Mouse (Mus musculus): ENCODE measurements around the gene Galns. TPM values are rescaled to one million over a fixed set of nuclear protein-coding genes. Genes with fewer than 3 reads are reported as not detected.
A peak's percentile ranks its signal among the peaks of the same experiment; 100 is the strongest.

The Galns gene
- polyA plus RNA-seq, 1 experiment from 2014 or later: 6.7 TPM

DNA sequence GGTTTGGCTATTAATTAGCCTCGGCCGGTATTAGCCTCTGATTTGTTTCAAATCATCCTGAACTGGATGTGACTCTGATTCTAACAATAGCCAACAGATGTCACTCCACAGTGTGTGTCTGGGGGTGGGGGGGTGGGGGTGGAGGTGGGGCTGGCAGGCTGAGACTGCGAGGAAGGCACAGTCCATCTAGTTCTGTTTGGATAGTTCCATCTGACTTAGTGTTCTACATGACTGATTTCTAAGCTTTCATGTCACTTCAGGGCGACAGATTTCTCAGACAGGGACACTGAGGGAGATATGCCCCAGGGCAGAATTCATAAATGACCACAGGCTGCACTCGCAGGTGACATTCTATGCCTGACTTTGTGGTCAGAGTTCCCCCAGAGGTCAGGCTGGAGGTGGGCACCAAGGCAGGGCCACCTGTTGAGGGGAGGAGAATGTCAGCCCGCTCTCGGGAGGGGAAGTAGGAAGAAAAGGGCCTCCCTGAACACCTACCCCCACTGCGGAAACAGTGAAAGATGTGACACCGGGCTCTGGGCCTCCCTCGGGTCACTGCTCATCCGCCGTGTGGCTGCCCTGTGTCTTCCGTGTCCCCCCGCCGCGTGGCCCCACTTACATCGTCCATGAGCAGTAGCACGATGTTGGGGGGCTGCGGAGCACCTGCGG lies 518 bp downstream of the Galns start:
- Histone ChIP-seq H3K4me3 (replicated peaks) (peak overlapping the region; percentile 62), H3K4me1 (peaks cover 22% of the 10 kb centered on the region), H3K9me3 (replicated peaks) (no peaks in the 10 kb centered on the region), H3K27me3 (replicated peaks) (no peaks in the 10 kb centered on the region), H3K9ac (replicated peaks) (peak overlapping the region; percentile 71), H3K4me2 (peak overlapping the region; percentile 83), H3K36me3 (peaks cover 6% of the 10 kb centered on the region; the same call in 1 of the 2 replicates), H3K27ac (replicated peaks) (peak overlapping the region; percentile 69)
- ATAC-seq (ENCODE audit: low FRiP score): peak; percentile 2
- 2% methylated on average over 20 of the region's 20 CpGs for WGBS

DNA sequence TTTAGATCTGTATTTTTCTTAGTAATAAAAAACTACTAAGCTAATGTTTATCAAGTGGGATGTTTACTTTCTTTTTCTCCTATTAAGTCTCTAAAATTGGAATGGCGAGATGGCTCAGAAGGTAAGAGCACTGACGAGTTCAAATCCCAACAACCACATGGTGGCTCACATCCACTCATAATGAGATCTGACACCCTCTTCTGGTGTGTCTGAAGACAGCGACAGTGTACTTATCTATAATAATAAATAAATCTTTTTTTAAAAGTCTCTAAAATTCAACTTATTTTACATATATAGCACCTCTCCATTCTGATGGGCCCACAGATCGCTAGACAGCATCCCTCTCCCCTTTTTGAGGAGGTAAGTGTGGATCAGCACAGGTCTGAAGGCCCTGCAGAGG lies 1.1 kb downstream of the Galns start:
- Histone ChIP-seq H3K4me1 (peaks cover 22% of the 10 kb centered on the region), H3K36me3 (peaks cover 4% of the 10 kb centered on the region; the same call in 1 of the 2 replicates), H3K27me3 (replicated peaks) (no peaks in the 10 kb centered on the region), H3K9me3 (replicated peaks) (no peaks in the 10 kb centered on the region), H3K4me3 (replicated peaks) (0 out of 2 replicates have a peak overlapping the region, but pooled peaks have one; percentile 62), H3K9ac (replicated peaks) (no peak overlapping the region), H3K4me2 (peak overlapping the region; percentile 83), H3K27ac (replicated peaks) (no peak overlapping the region)
- no peak for ATAC-seq (ENCODE audit: low FRiP score)
- WGBS: 61% methylated on average over 4 of the region's 4 CpGs

DNA sequence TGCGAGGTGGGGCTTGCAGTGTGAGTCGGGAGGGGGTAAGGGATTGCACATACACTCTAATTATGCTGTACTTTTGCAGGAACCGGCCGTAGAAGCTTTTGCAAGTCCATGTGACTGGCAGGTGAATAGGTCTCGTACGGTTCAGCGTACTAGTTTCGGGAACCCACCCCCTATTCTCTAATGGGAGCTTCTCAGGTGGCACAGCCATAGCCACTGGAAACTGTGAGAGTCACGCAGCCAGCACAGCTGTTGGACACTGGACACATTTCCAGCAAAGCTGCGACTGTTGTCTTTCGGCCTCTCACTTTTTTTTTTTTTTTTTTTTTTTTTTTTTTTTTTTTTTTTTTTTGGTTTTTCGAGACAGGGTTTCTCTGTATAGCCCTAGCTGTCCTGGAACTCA lies 4.5 kb downstream of the Galns start:
- H3K4me2 ChIP-seq: no peak overlapping the region
- peaks cover 8% of the 10 kb centered on the region for H3K4me1 ChIP-seq
- no peaks in the 10 kb centered on the region for H3K36me3 ChIP-seq
- H3K9me3 ChIP-seq (replicated peaks): no peaks in the 10 kb centered on the region
- no peak for ATAC-seq (ENCODE audit: low FRiP score)
- H3K27ac ChIP-seq (replicated peaks): no peak overlapping the region
- H3K4me3 ChIP-seq (replicated peaks): no peak overlapping the region
- H3K9ac ChIP-seq (replicated peaks): no peak overlapping the region
- WGBS: 91% methylated on average over 11 of the region's 12 CpGs
- no peaks in the 10 kb centered on the region for H3K27me3 ChIP-seq (replicated peaks)

DNA sequence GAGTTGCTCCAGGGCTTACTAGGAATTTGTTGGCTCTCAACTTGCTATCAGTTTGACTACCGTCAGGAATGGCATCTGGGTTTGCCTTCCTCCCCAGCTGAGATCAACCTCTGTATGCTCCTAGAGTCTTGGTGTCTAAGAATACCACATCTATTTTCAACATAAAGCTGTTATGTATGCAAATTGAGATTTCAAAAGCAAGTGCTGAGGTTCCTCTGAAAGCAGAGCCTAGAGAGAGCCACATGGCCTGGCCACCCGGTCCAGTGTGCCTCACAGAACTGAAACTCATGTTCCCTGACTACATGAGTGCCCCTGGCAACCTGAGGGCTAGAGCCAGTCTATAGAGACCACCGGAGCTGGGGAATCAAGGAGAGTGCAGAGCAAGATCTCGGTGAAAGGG lies 5.9 kb downstream of the Galns start:
- Histone ChIP-seq H3K9me3 (replicated peaks) (no peaks in the 10 kb centered on the region), H3K27me3 (replicated peaks) (no peaks in the 10 kb centered on the region), H3K36me3 (no peaks in the 10 kb centered on the region), H3K9ac (replicated peaks) (no peak overlapping the region), H3K4me1 (0 out of 2 replicates have a peak, but pooled peaks cover 1% of the 10 kb centered on the region), H3K4me2 (no peak overlapping the region), H3K27ac (replicated peaks) (no peak overlapping the region), H3K4me3 (replicated peaks) (no peak overlapping the region)
- 84% methylated on average over 4 of the region's 4 CpGs for WGBS
- no peak for ATAC-seq (ENCODE audit: low FRiP score)

DNA sequence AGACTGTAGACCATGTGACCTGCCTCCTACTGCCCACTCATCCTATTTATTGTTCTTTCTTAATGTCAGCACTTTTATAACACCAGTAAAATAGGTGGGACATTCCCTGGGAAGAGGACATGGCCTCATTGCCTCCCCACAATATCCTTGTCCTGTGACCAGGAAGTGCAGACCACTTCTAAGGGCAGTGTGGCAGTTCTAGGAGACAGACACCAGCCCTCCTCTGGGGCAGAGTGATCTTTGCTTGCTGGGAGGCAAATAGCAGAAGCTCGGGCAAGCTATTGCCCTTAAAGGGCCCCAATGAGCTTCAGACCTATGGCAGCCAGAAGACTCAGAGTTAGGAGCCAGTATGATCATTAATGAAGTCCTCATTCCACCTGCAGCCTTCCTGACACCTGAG lies 6.6 kb downstream of the Galns start:
- Histone ChIP-seq H3K9ac (replicated peaks) (no peak overlapping the region), H3K4me2 (no peak overlapping the region), H3K27ac (replicated peaks) (no peak overlapping the region), H3K4me3 (replicated peaks) (no peak overlapping the region), H3K27me3 (replicated peaks) (no peaks in the 10 kb centered on the region), H3K4me1 (no peaks in the 10 kb centered on the region), H3K36me3 (no peaks in the 10 kb centered on the region), H3K9me3 (replicated peaks) (no peaks in the 10 kb centered on the region)
- no peak for ATAC-seq (ENCODE audit: low FRiP score)
- WGBS: 20% methylated on average over 1 of the region's 1 CpGs

DNA sequence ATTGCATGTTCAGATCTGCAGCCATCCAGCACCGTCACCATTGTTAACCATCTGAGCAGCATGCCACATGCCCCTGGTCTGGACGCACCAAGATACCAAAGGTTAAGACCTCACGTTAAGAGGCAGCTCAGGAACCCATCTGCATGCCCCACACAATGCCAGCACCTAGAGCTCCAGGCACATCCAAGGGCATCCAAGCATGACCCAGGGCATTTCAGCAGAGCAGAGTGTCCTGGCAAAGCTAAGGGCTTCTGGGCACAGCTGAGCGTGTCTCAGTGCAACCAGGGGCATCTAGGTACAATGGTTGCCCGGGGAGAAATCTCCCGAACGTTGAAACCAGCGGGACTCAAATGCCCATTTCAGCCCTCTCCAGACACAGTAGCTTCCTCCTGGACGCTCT lies 10.6 kb downstream of the Galns start:
- no peak for ATAC-seq (ENCODE audit: low FRiP score)
- Histone ChIP-seq H3K36me3 (no peaks in the 10 kb centered on the region), H3K27me3 (replicated peaks) (no peaks in the 10 kb centered on the region), H3K4me2 (no peak overlapping the region), H3K9ac (replicated peaks) (no peak overlapping the region), H3K9me3 (replicated peaks) (no peaks in the 10 kb centered on the region), H3K4me1 (no peaks in the 10 kb centered on the region), H3K4me3 (replicated peaks) (no peak overlapping the region), H3K27ac (replicated peaks) (no peak overlapping the region)
- WGBS: 85% methylated on average over 9 of the region's 9 CpGs

DNA sequence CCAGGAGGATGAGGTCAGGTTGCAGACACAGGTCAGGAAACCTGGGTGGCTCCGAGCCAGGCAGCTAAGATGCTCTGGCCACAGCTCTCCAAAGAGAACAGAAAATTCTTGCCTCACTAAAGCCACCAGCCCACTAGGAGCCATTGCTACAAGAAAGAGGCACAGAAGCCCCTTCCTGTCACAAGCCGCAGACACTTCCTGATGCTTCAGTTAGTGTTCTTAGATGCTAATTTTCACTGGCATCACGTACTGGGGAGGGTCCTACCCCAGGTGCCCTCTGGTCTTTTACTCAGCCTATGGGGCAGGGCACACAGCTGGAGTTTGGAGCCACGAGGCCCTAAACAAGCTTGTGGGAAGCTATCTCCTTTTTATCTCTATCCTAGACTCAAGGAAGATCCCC lies 15.2 kb downstream of the Galns start:
- H3K9me3 ChIP-seq (replicated peaks): no peaks in the 10 kb centered on the region
- H3K36me3 ChIP-seq: no peaks in the 10 kb centered on the region
- H3K9ac ChIP-seq (replicated peaks): no peak overlapping the region
- H3K27ac ChIP-seq (replicated peaks): no peak overlapping the region
- no peak overlapping the region for H3K4me3 ChIP-seq (replicated peaks)
- peaks cover 9% of the 10 kb centered on the region; the same call in 1 of the 2 replicates for H3K4me1 ChIP-seq
- WGBS: 59% methylated on average over 4 of the region's 4 CpGs
- no peak overlapping the region for H3K4me2 ChIP-seq
- no peak for ATAC-seq (ENCODE audit: low FRiP score)
- no peaks in the 10 kb centered on the region for H3K27me3 ChIP-seq (replicated peaks)

DNA sequence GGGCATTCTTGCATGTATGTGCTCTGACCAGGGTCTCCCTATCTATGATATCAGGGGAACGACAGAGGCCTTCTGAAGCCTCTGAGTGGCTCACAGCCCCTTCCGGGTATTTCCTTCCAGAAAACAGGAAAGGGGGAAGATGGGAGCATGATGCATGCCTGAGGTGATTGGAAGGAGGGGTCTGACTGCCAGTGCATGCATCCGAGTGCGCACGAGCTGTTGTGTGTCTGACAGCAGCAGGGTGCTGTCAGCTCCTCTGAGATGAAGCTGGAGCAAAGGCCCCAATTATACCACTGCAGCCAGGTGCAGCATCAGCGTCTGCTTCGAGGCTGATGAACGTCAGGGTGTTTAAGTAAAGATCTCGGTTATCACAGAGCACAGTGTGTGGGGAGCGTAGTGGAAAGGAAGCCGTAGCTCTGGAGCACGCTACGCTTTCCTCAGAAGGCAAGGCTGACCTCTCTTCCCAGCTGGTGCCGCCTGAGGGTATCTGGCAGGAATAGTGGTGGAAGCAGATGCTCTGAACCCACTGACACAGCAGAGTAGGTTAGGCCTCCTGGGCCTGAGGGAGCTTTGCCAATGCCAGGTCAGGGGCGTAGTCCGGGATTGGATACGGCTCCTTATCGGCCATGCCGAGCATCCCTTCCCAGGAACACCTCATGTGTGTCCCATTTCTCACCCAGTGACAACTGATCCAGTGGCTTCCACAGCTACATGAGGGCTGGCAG lies 17.3 kb downstream of the Galns start:
- Histone ChIP-seq H3K4me2 (no peak overlapping the region), H3K36me3 (no peaks in the 10 kb centered on the region), H3K4me1 (peaks cover 9% of the 10 kb centered on the region; the same call in 1 of the 2 replicates), H3K27ac (replicated peaks) (no peak overlapping the region), H3K4me3 (replicated peaks) (no peak overlapping the region), H3K9ac (replicated peaks) (0 out of 2 replicates have a peak overlapping the region, but pooled peaks have one; percentile 2), H3K9me3 (replicated peaks) (no peaks in the 10 kb centered on the region), H3K27me3 (replicated peaks) (no peaks in the 10 kb centered on the region)
- WGBS: 61% methylated on average over 19 of the region's 19 CpGs
- no peak for ATAC-seq (ENCODE audit: low FRiP score)

DNA sequence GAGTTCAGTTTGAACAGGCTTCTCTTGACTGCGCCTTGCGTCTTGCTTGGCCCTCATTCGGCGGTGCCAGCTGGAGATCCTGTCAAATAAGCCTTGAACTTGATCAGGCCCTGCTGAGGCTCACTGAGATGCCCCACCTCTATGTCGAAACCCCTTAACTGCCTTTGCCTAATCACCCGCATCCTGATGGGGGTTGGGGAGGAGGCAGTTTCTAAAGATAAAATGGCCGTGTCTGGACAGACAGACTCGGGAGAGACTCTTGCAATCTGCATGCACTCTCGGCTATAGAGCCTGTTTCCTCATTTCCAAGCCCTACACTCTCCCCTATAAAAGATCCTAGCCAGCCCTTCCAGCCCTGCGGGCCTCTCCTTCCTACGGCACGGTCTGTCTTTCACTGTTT lies 18.0 kb downstream of the Galns start:
- Histone ChIP-seq H3K27me3 (replicated peaks) (no peaks in the 10 kb centered on the region), H3K36me3 (no peaks in the 10 kb centered on the region), H3K4me1 (peaks cover 9% of the 10 kb centered on the region; the same call in 1 of the 2 replicates), H3K9me3 (replicated peaks) (no peaks in the 10 kb centered on the region), H3K9ac (replicated peaks) (no peak overlapping the region), H3K27ac (replicated peaks) (no peak overlapping the region), H3K4me3 (replicated peaks) (no peak overlapping the region), H3K4me2 (no peak overlapping the region)
- ATAC-seq (ENCODE audit: low FRiP score): no peak
- 53% methylated on average over 12 of the region's 12 CpGs for WGBS

DNA sequence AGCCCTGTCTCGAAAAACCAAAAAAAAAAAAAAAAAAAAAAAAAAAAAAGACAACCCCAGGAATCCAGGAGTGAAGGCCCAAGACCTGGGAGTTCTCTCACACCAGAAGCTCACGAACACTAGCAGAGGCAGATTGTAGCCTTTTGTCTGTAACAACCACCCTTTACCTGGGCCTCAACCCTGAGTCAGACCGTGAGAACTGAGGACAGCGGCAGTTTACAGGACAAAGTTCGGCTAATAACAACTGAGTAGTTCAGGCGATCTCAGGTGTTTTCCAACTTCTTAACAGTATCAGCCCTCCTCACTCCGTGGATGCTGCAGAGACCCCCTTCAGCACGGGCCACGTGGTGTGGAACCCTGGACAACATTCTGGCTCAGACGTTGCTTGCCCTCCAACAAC lies 24.5 kb downstream of the Galns start:
- H3K27me3 ChIP-seq (replicated peaks): 0 out of 2 replicates have a peak, but pooled peaks cover 2% of the 10 kb centered on the region
- no peak overlapping the region for H3K27ac ChIP-seq (replicated peaks)
- no peak overlapping the region for H3K4me3 ChIP-seq (replicated peaks)
- peaks cover 10% of the 10 kb centered on the region; the same call in 1 of the 2 replicates for H3K4me1 ChIP-seq
- H3K9ac ChIP-seq (replicated peaks): no peak overlapping the region
- no peaks in the 10 kb centered on the region for H3K9me3 ChIP-seq (replicated peaks)
- 82% methylated on average over 10 of the region's 10 CpGs for WGBS
- no peak for ATAC-seq (ENCODE audit: low FRiP score)
- H3K4me2 ChIP-seq: no peak overlapping the region
- no peaks in the 10 kb centered on the region for H3K36me3 ChIP-seq

DNA sequence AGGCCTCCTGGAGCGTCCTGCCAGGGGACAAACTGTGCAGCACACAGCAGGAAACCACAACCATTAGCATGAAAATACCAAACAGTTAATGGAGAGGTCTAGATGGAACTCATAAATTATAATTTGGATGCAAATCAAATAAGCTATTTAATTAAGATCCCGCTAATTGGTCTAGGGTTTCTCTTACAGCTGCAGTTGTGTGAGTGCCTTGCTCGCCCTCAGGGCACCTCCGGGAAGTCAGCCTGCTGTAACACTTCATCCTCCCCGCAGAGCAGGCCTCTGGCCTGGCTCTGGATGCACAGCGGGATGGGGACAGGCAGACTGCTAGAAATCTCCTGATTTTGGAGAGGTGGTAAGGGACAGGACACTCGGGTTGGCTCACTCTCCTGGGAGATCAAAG lies 25.1 kb downstream of the Galns start:
- no peak overlapping the region for H3K4me3 ChIP-seq (replicated peaks)
- no peaks in the 10 kb centered on the region for H3K9me3 ChIP-seq (replicated peaks)
- H3K27ac ChIP-seq (replicated peaks): no peak overlapping the region
- 28% methylated on average over 7 of the region's 7 CpGs for WGBS
- H3K4me1 ChIP-seq: peaks cover 10% of the 10 kb centered on the region; the same call in 1 of the 2 replicates
- H3K27me3 ChIP-seq (replicated peaks): 0 out of 2 replicates have a peak, but pooled peaks cover 2% of the 10 kb centered on the region
- no peaks in the 10 kb centered on the region for H3K36me3 ChIP-seq
- no peak for ATAC-seq (ENCODE audit: low FRiP score)
- H3K4me2 ChIP-seq: no peak overlapping the region
- H3K9ac ChIP-seq (replicated peaks): no peak overlapping the region

DNA sequence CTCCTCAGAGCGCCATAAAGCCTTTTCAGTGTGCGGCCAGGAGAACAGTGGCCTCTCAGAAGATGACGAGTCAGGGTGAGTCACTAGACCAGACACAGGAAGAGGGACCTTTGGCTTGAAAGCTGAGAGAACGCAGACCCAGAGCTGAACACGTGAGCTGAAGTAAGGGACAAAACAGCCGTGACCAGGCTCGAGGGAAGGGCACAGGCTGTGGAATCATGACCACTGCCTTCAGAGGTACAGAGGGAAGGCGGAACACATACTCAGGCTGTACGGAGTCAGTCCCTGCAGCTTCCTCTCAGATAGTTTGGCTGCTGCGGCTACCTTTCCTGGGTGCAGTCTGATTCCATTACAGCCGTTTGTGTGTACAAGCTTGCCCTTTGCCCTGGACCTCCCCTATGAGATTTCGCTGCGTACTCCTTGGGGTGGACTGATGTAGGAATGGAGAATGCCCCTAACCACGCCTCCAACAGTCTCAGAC lies 25.8 kb downstream of the Galns start:
- no peak for ATAC-seq (ENCODE audit: low FRiP score)
- Histone ChIP-seq H3K4me3 (replicated peaks) (no peak overlapping the region), H3K9ac (replicated peaks) (no peak overlapping the region), H3K27ac (replicated peaks) (no peak overlapping the region), H3K4me2 (no peak overlapping the region), H3K9me3 (replicated peaks) (no peaks in the 10 kb centered on the region), H3K27me3 (replicated peaks) (0 out of 2 replicates have a peak, but pooled peaks cover 2% of the 10 kb centered on the region), H3K36me3 (no peaks in the 10 kb centered on the region), H3K4me1 (peaks cover 10% of the 10 kb centered on the region; the same call in 1 of the 2 replicates)
- WGBS: 73% methylated on average over 14 of the region's 14 CpGs
